Mouse (Mus musculus) lung, adult 2 months (tissue): Measurements from ENCODE around the gene Hbq1b. TPM values are rescaled to one million over a fixed set of nuclear protein-coding genes. Genes with fewer than 3 reads are reported as not detected.

Experiments
- DNase-seq: peaks from one replicate; pipeline ENCODE4 v3.0.0; 2022
- H3K4me1 ChIP-seq: fragments of 200-500 bp; 2 replicates; pipeline ENCODE4 v1.6.1; 2011; ENCODE audit warnings: low read length; ENCODE audit not compliant: control insufficient read depth, insufficient read depth
- H3K4me3 ChIP-seq: fragments of 200-500 bp; replicated peaks from 2 replicates; pipeline ENCODE3; 2011; ENCODE audit warnings: low read depth, mild to moderate bottlenecking, control low read depth, low read length; ENCODE audit errors: extremely low read depth
- CTCF ChIP-seq: fragments of 200-500 bp; IDR thresholded peaks from 2 replicates; pipeline ENCODE4 v1.5.1; 2011; ENCODE audit warnings: mild to moderate bottlenecking, low read length, control low read depth; ENCODE audit not compliant: insufficient read depth
- POLR2A ChIP-seq: fragments of 200-500 bp; IDR thresholded peaks from 2 replicates; pipeline ENCODE4 v1.6.1; 2011; ENCODE audit warnings: low read depth, mild to moderate bottlenecking, control low read depth, low read length, borderline replicate concordance; ENCODE audit errors: extremely low read depth
- WGBS: fragments of 180-500 bp; shearing (Covaris S2); methylation state at CpG from one replicate; pipeline ENCODE4 v1.1.7; 2018; 5-methylcytosine and 5-hydroxymethylcytosine counted together
- polyA plus RNA-seq: library from polyadenylated mRNA; depleted of rRNA; stranded (reverse); fragments of >200 nt; gene quantifications from 2 replicates; pipeline ENCODE4 v1.2.3, GENCODE M21; 2012

The Hbq1b gene
- polyA plus RNA-seq, 1 experiment, result 1.6 TPM

DNA sequence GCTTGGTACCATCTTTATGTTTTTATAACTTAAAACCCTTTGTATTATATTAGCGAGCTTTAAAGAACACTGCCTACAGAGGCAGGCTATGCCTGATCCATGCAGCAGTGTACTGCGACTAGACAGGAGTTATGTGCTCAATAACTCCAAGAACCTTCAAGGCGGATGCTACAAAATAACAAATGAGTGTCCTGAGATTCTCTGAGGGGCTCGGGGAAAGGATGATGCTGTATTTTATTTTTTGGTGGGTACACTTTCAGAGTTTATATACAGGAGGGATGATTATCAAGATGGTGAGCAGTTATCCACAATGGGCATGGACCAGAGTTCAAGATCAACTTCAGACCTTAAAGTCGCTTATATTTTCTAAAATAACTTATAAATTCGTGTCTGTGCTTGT lies 20.0 kb upstream of the Hbq1b start:
- Histone ChIP-seq H3K4me3 (peak overlapping the region; percentile 82), H3K4me1 (0 out of 2 replicates have a peak, but pooled peaks cover 2% of the 10 kb centered on the region)
- no peak for TF ChIP-seq POLR2A
- TF ChIP-seq CTCF, result no peak
- DNase-seq, result no peak
- 19% methylated on average over 6 of the region's 6 CpGs for whole genome bisulfite sequencing

- WGBS, result under 1% methylated on average over 54 of the region's 54 CpGs
- peak within 1 kb of the TSS; percentile 82 for H3K4me3 ChIP-seq
- 0 out of 2 replicates have a peak, but pooled peaks cover 2% of the 10 kb centered on the region for H3K4me1 ChIP-seq
- TF ChIP-seq POLR2A (peak; percentile 83), CTCF (no peak)
- peak; percentile 94 for DNase-seq
These were observed 19.4 kb upstream of the Hbq1b start, which contains the start of gene Nprl3 for GRCm38 (mm10) chr11:32267188-32267884. Nprl3 (minus strand) TSS chr11:32267707.

- H3K4me3 ChIP-seq, result no peak overlapping the region
- no peak for TF ChIP-seq CTCF
- TF ChIP-seq POLR2A, result no peak
- H3K4me1 ChIP-seq, result 0 out of 2 replicates have a peak, but pooled peaks cover under 1% of the 10 kb centered on the region
- DNase-seq, result peak; percentile 8
- 20% methylated on average over 5 of the region's 5 CpGs for WGBS
These were observed 18.8 kb upstream of the Hbq1b start for GRCm38 (mm10) chr11:32267964-32268363.

DNA sequence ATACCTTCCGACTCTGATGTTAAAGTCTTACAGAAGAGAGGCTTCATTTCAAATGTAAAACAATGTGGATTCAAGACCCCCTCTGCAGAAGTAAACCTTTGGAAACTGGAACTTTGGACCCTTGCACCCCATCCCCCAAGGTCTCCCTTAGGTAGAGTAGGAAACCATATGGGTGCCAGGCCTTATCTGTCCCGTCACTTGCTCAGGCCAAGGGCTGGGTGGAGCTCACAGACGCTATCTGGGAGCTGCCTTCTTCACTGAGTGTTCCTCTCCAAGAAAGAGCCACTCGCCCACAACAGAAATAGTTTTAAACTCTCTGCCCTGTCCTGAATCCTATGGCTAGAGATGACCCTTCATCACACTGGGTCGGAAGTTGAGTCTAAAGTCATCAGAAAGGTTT lies 17.8 kb upstream of the Hbq1b start:
- no peak for TF ChIP-seq CTCF
- no peak for TF ChIP-seq POLR2A
- H3K4me1 ChIP-seq, result no peaks in the 10 kb centered on the region
- WGBS, result 75% methylated on average over 5 of the region's 5 CpGs
- no peak for DNase-seq
- H3K4me3 ChIP-seq, result no peak overlapping the region

DNA sequence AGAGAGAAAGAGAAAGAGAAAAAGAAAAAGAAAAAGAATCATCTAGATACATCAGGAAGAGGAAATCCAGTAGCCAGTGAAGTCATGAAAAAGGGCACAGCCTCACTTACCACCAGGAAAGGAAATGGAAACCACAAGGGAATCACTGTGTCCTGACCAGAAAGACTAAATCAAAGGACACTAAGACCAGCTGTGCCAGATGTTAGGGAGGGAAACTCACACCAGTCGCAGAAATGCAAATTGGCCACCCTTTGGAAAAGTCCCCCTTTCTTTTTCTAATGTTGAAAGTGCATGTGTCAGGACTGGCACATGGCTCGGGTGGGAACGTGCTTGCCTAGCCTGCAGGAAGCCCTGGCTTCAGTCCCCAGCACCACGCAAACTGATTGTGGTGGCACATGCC lies 15.6 kb upstream of the Hbq1b start:
- no peak for DNase-seq
- Histone ChIP-seq H3K4me1 (no peaks in the 10 kb centered on the region), H3K4me3 (no peak overlapping the region)
- WGBS, result 36% methylated on average over 4 of the region's 4 CpGs
- no peak for TF ChIP-seq CTCF
- TF ChIP-seq POLR2A, result no peak

- WGBS, result 59% methylated on average over 3 of the region's 3 CpGs
- TF ChIP-seq POLR2A (no peak), CTCF (no peak)
- DNase-seq, result no peak
These were observed 10.4 kb upstream of the Hbq1b start, which contains the start of gene Hba-x for GRCm38 (mm10) chr11:32276347-32276746. Hba-x (plus strand) TSS chr11:32276400.

GRCm38 (mm10) chr11:32277736-32278457 lies 8.9 kb upstream of the Hbq1b start:
- no peak for TF ChIP-seq POLR2A
- no peak for TF ChIP-seq CTCF
- DNase-seq, result no peak
- WGBS, result 67% methylated on average over 21 of the region's 21 CpGs
- Histone ChIP-seq H3K4me3 (no peak overlapping the region), H3K4me1 (no peaks in the 10 kb centered on the region)

More at GRCm38 (mm10) chr11:32276347-32276746, 10.4 kb upstream of the Hbq1b start, which contains the start of gene Hba-x:
- no peaks in the 10 kb centered on the region for H3K4me1 ChIP-seq
- no peak within 1 kb of the TSS for H3K4me3 ChIP-seq

DNA sequence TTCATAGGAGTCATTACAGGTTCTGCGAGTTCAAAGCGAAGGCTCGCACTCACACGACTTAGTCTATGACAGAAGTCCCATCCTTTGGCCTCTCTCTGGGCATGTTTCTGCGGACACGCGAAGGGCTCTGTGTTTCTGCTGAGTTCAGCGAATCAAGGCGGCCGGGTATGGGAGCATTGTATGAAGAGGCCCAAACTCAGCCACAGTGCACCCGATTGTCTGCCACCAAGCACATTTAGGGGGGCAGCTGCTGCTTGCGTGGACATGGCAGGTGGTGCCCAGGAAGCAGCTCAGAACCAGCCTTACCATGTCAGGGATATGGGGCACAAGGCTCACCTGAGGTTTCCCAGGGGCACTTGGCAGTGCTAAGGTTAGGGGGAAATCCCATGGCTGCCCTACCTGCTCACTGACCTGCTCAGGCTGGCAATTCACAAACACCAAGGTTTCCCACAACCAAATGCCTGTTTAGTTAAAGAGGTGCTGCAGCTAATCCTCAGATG lies 8.3 kb upstream of the Hbq1b start:
- no peak for TF ChIP-seq POLR2A
- no peak for TF ChIP-seq CTCF
- DNase-seq, result no peak
- Histone ChIP-seq H3K4me1 (no peaks in the 10 kb centered on the region), H3K4me3 (no peak overlapping the region)
- WGBS, result 71% methylated on average over 12 of the region's 12 CpGs

DNA sequence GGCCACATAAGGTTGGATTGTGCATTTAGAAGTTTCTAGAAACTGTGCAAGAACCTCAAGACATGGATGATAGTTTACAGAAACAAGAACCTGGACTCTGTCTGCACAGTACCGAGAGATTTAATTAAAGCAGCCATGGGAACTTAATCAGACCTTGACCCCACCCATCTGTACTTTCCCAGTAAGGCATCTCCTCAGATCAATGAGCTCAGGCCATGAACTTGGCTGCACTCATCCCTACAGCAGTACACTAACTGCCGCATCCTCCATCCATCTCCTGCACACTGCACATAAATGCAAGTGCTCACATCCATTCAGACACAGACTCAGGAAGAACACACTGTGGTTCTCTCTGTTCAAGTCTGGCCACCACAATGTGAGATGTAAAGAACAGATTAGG lies 6.1 kb upstream of the Hbq1b start:
- Histone ChIP-seq H3K4me1 (no peaks in the 10 kb centered on the region), H3K4me3 (no peak overlapping the region)
- TF ChIP-seq CTCF (no peak), POLR2A (no peak)
- no peak for DNase-seq
- 66% methylated on average over 2 of the region's 2 CpGs for WGBS
